Mouse (Mus musculus) naive thymus-derived CD4-positive, alpha-beta T cell, adult 2 months (primary cell): ENCODE measurements around the gene Sh3pxd2a.

Experiments
- DNase-seq: peaks from one replicate; pipeline ENCODE4 v3.0.0-alpha.2; 2011; ENCODE audit warnings: low read depth

The Sh3pxd2a gene

GRCm38 (mm10) chr19:47309824-47310223 is 154.4 kb downstream of the Sh3pxd2a start:
- DNase-seq = no peak

- DNase-seq = no peak
These were observed 157.3 kb downstream of the Sh3pxd2a start for GRCm38 (mm10) chr19:47306917-47307315.

GRCm38 (mm10) chr19:47306128-47306916 is 157.9 kb downstream of the Sh3pxd2a start:
- no peak for DNase-seq

DNA sequence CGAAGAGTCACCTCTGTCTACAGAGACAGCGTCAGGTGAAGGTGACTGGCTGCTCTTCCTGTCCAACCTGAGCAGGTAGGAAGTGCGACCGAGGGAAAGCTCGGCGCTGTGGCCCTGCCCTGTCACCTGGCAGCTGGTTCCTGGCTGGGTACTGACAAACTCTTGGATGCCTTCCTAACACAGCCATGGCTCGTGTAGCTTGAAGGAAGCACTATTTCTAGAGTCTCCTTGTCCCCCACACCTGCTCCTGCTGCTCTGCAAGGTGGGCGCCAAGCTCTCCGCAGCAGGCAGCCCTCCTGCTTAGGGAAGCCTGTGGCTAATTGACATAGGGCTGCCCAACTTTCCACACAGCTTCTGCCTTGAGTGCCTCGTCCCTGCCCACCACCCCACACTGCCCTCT is 158.8 kb downstream of the Sh3pxd2a start:
- no peak for DNase-seq

GRCm38 (mm10) chr19:47304170-47304745 is 159.9 kb downstream of the Sh3pxd2a start:
- no peak for DNase-seq

DNA sequence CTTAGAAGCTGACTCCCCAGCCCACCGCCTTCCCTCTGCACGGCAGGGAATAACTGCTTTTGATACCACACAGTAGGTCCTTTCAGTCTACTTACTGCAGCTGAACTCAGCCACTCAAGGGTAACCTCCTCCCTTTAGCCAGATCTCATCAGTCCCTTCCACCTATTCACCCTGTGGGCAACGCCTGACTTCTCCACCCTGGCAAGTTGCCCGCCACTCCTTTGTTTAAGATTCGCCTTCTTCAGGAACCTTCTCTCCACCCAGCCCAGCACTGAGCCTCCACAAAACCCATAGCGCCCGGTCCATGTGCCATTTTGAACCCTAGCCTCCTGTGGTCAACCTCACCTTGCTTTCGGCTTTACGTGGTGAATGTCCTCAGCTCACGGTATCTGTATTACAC is 161.1 kb downstream of the Sh3pxd2a start:
- no peak for DNase-seq

GRCm38 (mm10) chr19:47302191-47302852 is 161.9 kb downstream of the Sh3pxd2a start:
- DNase-seq = no peak

DNA sequence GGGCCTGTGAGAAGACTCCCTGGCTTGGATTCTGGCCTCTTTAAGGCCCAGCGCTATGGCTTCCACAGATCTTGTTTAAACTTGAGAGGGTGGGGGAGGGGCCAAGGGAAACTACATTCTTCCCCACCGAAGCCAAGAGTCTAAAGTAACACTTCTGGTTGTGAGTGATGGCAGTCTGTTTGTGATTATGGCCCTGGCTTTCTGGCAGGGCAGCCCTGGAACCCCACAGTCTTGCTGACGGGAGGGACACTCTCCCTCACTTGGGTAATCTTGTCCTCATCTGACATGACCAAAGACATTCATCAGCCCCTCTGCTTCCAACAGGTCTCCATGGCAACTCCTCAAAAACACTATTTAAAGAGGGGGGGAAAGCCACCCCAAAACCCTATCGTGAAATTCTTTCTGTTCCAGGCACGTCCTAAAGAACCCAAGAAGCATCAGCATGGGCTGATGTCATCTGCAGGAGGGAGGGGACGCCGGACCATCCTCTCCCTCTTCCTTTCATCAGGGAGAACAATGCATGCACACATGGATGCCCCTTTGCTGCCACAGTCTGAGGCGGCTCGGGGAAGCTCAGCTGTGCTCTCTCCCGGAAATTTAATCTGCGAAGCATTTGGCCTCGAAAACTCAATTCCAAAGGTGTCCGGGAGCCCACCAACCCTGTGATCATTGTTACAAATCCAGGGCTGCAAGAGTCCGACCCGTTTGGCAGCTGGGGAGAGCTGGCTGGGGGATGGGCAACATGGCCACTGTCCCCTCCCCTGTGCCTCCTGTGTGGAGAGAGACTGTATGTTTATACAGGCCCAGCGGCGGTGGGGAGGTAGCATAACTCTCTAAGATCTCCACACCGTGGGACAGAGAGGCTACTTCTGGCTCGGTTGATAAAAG is 162.7 kb downstream of the Sh3pxd2a start:
- DNase-seq = no peak

GRCm38 (mm10) chr19:47298100-47298499 is 166.1 kb downstream of the Sh3pxd2a start:
- no peak for DNase-seq

DNA sequence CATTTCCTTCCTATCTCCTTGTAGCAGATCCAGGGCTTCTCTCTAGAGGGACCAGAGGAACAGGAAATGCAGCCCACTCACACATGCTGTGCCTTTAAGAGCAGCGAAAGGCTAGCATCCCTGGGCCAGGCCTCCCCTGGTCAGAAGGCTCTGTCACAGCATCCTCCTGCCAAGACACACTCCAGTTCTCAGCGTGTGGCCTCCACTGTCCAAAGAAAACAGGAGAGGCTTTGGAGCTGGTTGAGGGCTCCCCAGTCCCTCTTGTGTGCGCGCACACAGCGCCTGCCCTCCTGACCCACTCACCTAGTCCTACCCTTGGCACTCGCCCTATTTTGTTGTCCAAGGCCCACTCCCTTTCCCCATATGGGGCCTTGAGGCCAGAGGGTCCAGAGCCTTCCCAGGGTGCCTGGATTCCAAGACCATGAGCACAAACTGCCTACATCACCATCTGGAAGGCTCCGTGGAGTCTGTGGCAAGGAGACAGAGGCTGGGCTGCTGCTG is 171.7 kb downstream of the Sh3pxd2a start:
- no peak for DNase-seq

DNA sequence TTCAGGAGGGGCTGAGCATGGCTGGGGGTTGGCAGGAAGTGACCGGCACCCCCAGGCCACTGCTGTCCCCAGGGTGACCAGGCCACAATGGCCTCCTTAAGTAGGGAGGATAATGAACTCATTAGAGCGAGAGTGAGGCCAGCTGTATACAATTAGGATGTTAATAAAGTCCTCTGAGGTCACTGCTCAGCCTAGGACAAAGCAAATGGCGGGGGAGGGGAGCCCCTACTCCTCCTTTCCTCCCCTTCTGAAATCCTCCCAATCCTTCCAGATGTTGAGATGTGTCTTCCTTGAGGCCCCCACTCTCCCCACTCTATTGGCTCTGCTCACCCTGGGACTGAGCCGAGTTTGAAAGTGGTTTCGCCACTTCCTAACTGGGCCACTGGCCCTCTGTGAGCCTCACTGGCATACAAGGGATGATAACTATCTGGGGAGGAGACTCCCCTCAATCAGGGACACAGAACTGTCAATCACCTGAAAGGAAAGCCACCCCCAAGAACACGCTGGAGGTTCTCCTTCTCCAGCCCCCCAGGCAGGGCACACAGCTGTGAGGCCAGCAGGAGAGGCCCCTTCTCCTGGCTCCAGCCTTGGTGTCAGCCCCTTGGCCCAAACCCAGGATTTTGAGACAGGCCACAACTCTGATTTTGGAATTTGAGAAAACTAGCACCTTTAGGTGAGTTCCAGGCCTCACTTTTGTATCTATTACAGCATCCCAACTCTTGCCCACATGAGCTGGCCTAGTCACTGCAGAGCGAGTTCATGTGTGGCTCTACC is 172.7 kb downstream of the Sh3pxd2a start:
- no peak for DNase-seq

DNA sequence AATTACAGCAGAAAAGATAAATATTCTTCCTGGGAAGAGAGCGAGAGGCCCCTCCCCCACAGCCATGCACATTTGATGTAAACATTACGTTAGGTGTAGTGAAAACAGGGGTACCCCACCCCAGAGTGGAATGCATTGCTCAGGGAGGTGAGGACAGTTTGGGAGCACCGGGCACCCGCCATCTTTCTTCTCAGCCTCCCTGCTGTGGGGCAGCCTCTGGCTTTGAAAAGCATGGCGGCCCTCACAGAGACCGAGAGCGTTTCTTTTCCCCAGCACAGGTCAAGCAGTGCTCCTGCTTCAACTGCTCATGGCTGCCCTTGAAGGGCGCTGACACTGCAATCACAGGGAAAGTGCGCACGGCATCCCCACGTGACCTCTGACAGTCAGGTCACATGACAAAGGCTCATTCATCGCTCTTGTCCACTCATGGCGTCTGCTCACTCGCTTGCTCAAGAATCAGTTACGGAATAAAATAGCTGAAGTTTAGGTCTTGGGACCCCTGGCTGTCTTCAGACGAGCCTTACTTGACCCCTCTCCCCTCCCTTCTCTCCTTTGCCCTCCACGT is 177.2 kb downstream of the Sh3pxd2a start:
- no peak for DNase-seq

- no peak for DNase-seq
These were observed 178.6 kb downstream of the Sh3pxd2a start for GRCm38 (mm10) chr19:47285581-47285980.

- DNase-seq = no peak
These were observed 181.4 kb downstream of the Sh3pxd2a start for GRCm38 (mm10) chr19:47282688-47283215.

DNA sequence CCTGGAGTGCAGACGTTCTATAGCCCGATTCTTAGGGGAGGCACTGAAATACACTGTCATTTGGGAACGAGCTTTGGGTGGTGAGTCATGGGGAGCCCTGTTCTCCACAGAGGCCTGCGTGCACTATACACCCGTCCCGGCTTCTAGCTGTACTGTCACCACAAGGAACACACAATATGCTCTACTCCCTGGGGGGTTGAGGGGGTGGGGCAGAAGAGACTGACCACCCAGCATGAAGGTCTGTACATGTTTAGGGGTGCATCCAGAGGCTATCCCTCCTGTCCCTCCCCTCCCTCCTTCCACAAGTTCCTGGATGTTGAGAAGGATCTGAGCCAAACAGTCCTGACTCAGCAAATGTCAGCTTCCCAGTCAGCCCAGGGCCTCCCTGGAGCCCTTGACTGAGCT is 182.1 kb downstream of the Sh3pxd2a start:
- no peak for DNase-seq

- no peak for DNase-seq
These were observed 183.3 kb downstream of the Sh3pxd2a start for GRCm38 (mm10) chr19:47280894-47281293.

GRCm38 (mm10) chr19:47279788-47280532 is 184.2 kb downstream of the Sh3pxd2a start:
- DNase-seq = no peak

- no peak for DNase-seq
These were observed 184.8 kb downstream of the Sh3pxd2a start for GRCm38 (mm10) chr19:47279372-47279771.

- no peak for DNase-seq
These were observed 187.5 kb downstream of the Sh3pxd2a start for GRCm38 (mm10) chr19:47276730-47277129.

GRCm38 (mm10) chr19:47270520-47270919 is 193.7 kb downstream of the Sh3pxd2a start:
- DNase-seq = no peak
